19 mouse cellular contexts compared by ENCODE assay signal in the genomic region with DNA sequence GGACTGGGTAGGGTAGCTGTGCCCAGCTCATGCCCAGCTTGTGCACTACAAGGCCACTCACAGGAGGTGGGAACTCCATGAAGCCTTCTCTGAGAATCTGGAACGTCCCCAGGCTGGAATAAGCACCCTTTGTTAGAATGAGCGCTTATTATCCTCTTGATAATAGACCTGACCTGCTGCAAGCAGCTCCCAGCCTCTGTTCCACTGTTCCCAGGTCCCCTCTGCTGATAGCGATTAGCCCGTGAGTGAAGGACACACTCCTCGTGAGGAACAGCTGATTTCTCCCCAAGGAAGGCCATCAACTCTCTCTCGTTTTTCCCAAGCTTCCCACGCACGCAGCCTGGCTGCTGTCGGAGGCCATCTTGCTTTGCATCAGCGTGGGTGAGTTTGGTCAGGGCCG. TPM values are rescaled to one million over a fixed set of nuclear protein-coding genes. Genes with fewer than 3 reads are reported as not detected.
DNase-seq lines count a peak whose midpoint lies in the region; ATAC-seq lines count a peak whose summit lies in the region.
"Had no signal": no experiment of that assay in that cellular context is flagged by ENCODE, and none has a peak within 500 bp of the region (broad histone marks: within the 10 kb centered on the region; RNA-seq: fewer than 3 reads in every experiment).

No protein-coding gene starts in this region.

- ATAC-seq in neutrophil, adult 5-6 weeks (ENCODE audit: extremely low read depth, insufficient number of reproducible peaks, low FRiP score, poor library complexity, severe bottlenecking), result 0 out of 2 replicates have a peak, but pooled peaks have one; percentile 11
- ATAC-seq: activated CD4-positive, CD25-positive, alpha-beta regulatory T cell, adult 4 months; CD4-positive, CD25-positive, alpha-beta regulatory T cell, adult 4 months; forebrain, embryonic 13.5 days; forebrain, postnatal 0 days; hindbrain, embryonic 16.5 days had no signal

- intact Hi-C loops in left cerebral cortex, postnatal 25 days (cut with DNase I), result no loop called here

- peak; percentile 50 for DNase-seq in ovary, adult 18-20 months (ENCODE audit: low spot score)
- DNase-seq in ovary, postnatal 14 days (ENCODE audit: low spot score), result no peak
- DNase-seq in testis, postnatal 10 days (ENCODE audit: low spot score), result peak; percentile 60
- no peak for DNase-seq in lung, adult 18-20 months
- no peak for DNase-seq in left cerebral cortex, postnatal 25 days (ENCODE audit: low spot score in 2 of 2)
- DNase-seq: adrenal gland, adult 8-10 months; adrenal gland, postnatal 25 days; cerebellum, adult 11-12 months; cerebellum, adult 8-10 months; cerebellum, postnatal 10 days; forebrain, postnatal 0 days; gastrocnemius, adult 2 months; gastrocnemius, postnatal 14 days; heart, adult 11 months had no signal

RNA-seq across cellular contexts. Expression of gene Fbrsl1, which starts 25.9 kb away (rescaled TPM):
- 21.2 and 28.4 TPM in 2 replicates for total RNA-seq in neutrophil, adult 5-6 weeks (2017)
- 10 to 100 TPM; 68.6 to 73.8 TPM for total RNA-seq in left cerebral cortex, postnatal 25 days (2021)

Comparison
In these comparisons a context has a peak if more than half of its experiments do, and no peak if none do; other contexts are left out.
1. DNase-seq: peak in ovary, adult 18-20 months (single experiment) and testis, postnatal 10 days (single experiment); none in ovary, postnatal 14 days (single experiment), lung, adult 18-20 months (0 of 2) and left cerebral cortex, postnatal 25 days (0 of 2).